Mouse (Mus musculus): ENCODE results near the gene E430018J23Rik. TPM values are rescaled to one million over a fixed set of nuclear protein-coding genes. Genes with fewer than 3 reads are reported as not detected.
"Not testable (repeated sequence)": the region's sequence is repeated elsewhere in the genome, so short reads cannot be mapped to it uniquely, and the experiment has no call there.

The E430018J23Rik gene
- 1 to 10 TPM; 3.8 to 4.0 TPM for total RNA-seq (2021)
- long read RNA-seq, experiment 1, partial matches to known transcripts = 0 of 3 reads
- long read RNA-seq, experiment 1, other reads (novel, unspliced or antisense) = 0 of 3 reads
- long read RNA-seq, experiment 2, partial matches to known transcripts = 0 of 2 reads
- long read RNA-seq, experiment 2, other reads (novel, unspliced or antisense) = 1 of 2 reads

DNA sequence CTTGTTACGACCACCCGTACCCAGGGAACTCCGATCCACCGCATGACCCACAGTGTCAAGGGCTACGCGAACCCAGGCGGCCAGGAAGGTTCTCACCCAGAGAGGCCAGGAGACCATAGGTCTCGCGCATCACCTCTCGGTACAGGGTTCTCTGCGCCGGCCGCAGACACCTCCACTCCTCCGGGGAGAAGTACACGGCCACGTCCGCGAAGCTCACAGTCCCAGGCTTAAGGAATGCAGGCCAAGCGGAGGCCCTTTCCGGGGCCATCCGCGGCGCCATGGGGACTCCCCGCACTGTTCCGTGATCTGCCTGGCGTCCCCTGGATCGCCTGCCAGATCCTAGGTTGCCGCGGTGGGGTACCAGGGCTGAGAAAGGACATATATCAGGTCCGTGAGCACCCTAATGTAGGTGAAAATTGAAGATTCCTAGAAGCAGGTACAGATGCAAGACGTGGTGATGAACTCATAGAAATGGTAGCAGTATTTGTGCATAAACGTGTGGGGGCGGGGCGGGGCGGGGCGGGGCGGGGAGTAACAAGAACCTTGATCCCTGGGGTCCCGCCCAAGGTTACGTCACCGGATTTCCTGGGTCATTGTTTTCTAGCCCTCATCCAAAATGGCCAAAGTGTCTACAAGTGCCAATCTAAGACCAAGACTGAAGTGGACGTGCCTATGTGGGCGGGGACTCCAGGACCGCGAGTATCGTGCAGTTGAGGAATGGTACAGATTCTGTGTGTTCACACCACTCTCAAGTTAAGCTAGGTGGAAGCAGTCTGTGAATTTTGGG is at the start of gene E430018J23Rik:
E430018J23Rik (minus strand) TSS at position 473 of the 787 bp plus-strand sequence.
- peak; percentile 94 to 98 for DNase-seq
- intact Hi-C loops (cut with DNase I) = no loop called here

DNA sequence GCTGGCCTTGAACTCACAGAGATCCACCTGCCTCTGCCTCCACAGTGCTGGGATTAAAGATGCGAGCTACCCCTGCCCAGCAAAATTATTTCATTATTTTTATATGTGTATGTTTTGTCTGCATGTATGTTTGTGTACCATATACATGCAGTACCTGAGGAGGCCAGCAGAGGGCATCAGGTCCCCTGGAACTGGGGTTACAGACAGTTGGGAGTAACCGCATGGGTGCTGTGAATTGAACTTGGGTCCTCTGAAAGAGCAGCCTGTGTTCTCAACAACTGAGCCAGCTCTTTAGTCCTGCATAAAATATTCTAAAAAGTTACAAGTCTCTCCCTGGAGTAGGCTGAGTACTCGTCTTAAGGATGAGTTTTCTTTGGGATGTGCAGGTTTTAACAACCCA is 44.3 kb upstream of the E430018J23Rik start:
- no peak for DNase-seq
- intact Hi-C loops (cut with DNase I) = no loop called here

- intact Hi-C loops (cut with DNase I) = no loop called here
These were observed 41.8 kb upstream of the E430018J23Rik start for GRCm38 (mm10) chr7:127435206-127435605.

DNA sequence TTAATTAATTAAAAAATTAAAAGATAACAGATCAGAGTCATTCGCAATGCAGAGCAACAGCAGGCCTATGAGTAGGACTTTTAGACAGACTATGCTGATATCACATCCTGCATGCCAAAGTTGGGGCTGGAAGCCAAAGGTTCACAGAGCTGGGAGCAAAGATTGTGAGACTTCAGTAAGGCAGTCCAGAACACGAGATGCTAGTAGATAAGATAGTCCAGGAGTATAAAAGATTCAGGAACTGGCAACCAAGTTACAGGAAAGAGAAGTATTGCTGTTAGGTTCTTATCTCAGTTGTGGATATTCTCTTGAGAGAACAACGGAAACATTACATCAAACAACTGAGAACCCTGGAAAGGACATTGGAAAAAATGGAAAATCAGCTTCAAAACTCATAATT is 32.9 kb upstream of the E430018J23Rik start:
- intact Hi-C loops (cut with DNase I) = no loop called here
- no peak for DNase-seq

More at GRCm38 (mm10) chr7:127435206-127435605, 41.8 kb upstream of the E430018J23Rik start:
- no peak for DNase-seq

DNA sequence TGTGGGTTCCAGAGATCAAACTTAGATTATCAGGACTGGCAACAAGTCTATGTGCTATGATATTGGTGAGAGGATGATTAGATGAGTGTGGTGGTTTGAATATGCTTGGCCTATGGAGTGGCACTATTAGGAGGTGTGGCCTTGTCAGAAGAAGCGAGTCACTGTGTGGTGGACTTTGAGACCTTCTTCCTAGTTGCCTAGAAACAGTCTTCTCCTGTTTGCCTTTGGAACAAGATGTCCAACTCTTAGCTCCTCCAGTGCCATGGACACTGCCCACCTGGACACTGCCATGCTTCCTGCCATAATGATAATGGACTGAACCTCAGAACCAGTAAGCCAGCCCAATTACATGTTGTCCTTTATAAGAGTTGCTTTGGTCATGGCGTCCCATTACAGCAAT is 32.5 kb upstream of the E430018J23Rik start:
- no peak for DNase-seq
- intact Hi-C loops (cut with DNase I) = no loop called here

DNA sequence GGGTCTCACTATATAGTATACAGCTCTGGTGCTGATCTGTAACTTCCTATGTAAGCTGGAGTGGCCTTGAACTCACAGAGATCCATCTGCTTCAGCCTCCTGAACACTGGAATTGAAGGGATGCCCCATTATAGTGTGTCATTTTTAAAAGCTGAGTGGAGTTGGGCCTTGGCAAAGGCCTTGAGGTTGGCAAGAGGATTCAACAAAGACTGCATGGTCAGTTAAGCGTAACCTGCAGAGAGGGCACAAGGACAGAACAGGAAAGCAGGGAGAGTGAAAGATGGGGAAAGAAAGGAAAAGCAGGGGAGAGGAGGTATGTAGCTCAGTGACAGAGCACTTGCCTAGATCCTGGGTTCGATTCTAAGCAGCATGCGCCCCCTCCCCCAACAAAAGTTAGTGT is 31.9 kb upstream of the E430018J23Rik start:
- intact Hi-C loops (cut with DNase I) = no loop called here
- no peak for DNase-seq

GRCm38 (mm10) chr7:127422247-127422646 is 28.8 kb upstream of the E430018J23Rik start:
- peak in 1 of 2 experiments; percentile 18 for DNase-seq
- intact Hi-C loops (cut with DNase I) = loop anchor here (5.0 kb wide), 1 partner anchor 50 kb away; no protein-coding TSS in a partner anchor

GRCm38 (mm10) chr7:127421388-127422191 is 28.2 kb upstream of the E430018J23Rik start, which contains the start of gene Zfp688:
Gene Zfp688 (minus strand): TSS chr7:127422068.
- peak; percentile 95 to 98 for DNase-seq
- intact Hi-C loops (cut with DNase I) = loop anchor here (5.0 kb wide), 1 partner anchor 51 kb away; no protein-coding TSS in a partner anchor

GRCm38 (mm10) chr7:127411418-127411817 is 18.0 kb upstream of the E430018J23Rik start:
- intact Hi-C loops (cut with DNase I) = no loop called here
- no peak for DNase-seq

GRCm38 (mm10) chr7:127406002-127406987 is 12.9 kb upstream of the E430018J23Rik start, which contains the start of gene Zfp764:
Gene Zfp764 (minus strand): TSS chr7:127406822.
- peak; percentile 85 to 90 for DNase-seq
- intact Hi-C loops (cut with DNase I) = loop anchor here (2.0 kb wide), 1 partner anchor 43 kb away; no protein-coding TSS in a partner anchor

DNA sequence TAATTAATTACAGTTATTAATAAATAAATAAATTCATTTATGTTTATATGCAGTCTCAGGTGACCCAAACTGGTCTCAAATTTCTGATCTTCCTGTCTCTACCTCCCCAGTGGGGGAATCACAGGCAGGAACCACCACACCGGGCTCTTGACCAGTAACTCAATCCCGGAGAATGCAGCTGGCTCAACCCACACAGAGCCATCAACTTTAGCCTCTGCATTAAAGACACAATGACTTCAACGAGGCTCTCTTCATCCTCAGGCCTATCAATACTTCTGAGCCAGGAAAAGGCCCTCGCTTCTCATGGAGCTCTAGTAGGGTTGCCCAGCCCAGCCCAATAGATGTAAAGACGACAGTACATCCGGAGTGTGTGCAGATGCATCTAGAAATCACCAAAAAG is 10.7 kb upstream of the E430018J23Rik start:
- intact Hi-C loops (cut with DNase I); DNase-seq: not testable (repeated sequence)

GRCm38 (mm10) chr7:127402980-127403379 is 9.6 kb upstream of the E430018J23Rik start:
- intact Hi-C loops (cut with DNase I) = no loop called here
- DNase-seq = no peak

- DNase-seq = no peak
- intact Hi-C loops (cut with DNase I) = no loop called here
These were observed 6.9 kb upstream of the E430018J23Rik start for GRCm38 (mm10) chr7:127400355-127400754.

DNA sequence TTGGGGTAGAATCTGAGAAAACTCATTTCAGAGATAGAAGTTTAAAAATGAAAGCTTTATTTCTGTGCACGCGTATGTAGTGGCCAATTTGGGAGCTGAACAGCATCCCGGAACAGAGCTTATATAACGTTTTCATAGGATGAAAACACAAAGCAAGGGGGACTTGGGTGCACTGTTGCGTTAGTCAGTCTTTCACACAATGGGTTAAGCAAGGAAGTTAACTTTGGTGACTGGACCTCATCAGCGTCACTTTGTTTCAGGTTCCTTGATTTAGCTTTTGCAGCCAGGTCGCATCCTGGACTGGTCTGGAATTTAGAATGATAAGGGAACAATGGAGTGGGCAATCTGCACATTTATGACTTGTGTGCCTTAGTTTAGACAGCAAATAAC is 510 bp upstream of the E430018J23Rik start:
- intact Hi-C loops (cut with DNase I) = no loop called here
- DNase-seq = no peak

GRCm38 (mm10) chr7:127392251-127392824 is 1.1 kb downstream of the E430018J23Rik start:
- intact Hi-C loops (cut with DNase I) = no loop called here
- no peak for DNase-seq

DNA sequence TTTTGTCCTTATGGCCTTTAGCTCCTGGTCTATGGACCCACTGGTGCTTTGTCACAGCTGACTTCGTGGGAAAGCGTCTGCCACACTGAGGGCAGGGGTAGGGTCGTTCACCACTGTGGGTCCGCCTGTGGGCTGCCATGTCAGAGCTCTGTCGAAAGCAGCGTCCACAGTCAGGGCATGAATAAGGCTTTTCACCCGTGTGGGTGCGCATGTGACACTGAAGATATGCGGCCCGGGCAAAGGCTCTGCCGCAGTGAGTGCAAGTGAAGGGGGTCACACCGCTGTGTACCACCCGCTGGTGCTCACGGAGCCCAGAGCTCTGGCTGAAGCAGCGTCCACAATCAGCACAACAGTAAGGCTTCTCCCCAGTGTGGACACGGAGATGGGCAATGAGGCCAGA is 1.9 kb downstream of the E430018J23Rik start:
- intact Hi-C loops (cut with DNase I) = no loop called here
- no peak for DNase-seq

DNA sequence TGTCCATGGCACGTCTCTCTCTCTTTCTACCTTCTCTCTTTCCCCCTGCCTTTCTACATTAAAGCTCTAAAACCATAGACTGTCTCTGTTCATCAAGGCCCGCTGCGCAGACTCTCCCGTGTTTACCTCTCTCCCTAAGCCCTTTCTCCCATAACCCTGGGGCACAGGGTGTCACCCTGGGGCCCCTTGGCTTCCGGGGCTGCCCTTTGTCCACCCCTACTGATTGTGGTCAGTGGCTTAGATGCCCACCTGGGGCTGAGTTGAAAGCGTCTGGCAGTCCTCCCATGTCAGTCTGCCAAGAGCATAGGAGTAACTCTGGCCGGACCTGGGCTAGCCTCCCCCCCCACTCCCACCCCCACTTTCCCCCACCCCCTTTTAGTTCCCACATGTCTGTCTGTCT is 3.1 kb downstream of the E430018J23Rik start:
- DNase-seq = no peak
- intact Hi-C loops (cut with DNase I) = no loop called here

DNA sequence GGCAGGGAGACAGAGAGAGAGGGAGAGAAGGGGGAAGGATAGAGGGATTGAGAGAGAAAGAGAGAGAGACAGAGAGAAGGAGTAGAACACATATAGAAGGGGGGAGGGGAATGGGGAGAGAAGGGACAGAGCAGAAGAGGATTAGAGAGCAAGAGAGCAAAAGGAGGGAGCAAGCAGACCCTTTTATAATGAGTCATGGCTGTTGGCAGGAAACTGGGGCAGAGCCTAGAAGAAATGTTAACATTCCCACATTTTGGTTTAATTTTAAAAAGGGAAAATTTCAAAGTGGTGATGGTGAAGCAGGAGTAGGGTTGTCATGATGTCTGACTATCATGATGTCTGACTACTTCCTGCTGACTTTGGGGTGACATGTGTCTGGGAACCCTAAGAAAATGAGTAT is 5.2 kb downstream of the E430018J23Rik start:
- intact Hi-C loops (cut with DNase I); DNase-seq: not testable (repeated sequence)
